Mouse (Mus musculus): ENCODE measurements around the gene Slc7a1. TPM values are rescaled to one million over a fixed set of nuclear protein-coding genes. Genes with fewer than 3 reads are reported as not detected.

Slc7a1 gene
- total and polyA plus RNA-seq, 3 experiments = 64.1 to 133 (median 80.9) TPM

DNA sequence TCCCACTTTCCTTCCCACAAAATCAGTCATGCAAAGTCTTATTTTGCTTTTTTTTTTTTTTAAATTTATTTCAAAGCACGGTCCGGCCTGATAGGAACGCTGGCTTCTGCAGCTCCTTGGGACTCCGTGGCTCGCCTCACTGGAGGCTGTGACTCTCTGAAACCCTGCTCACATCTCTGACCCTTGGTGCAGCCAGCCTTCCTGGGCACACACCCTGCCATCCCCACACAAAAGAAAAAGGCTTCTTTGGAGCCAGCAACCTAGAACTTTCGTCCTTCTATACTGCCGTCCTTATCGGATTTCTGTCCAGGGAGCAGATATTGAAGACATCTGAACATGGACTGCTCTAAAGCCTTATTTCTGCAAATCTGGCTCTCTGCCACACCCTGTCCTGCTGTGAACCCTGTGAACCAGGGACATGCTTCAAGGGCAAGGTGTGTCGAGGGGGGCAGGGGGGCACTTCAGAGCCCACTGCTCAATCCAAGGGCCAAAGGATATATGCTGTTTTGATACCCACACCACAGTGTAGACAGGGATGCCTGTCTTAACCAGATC is 15.1 kb downstream of the Slc7a1 start:
- H3K4me1 ChIP-seq (ENCODE audit: control insufficient read depth in 1 of 2, insufficient read depth in 2 of 2, low read length in 2 of 2) = peaks cover 31 to 63% of the 10 kb centered on the region in 2 experiments
- no peaks in the 10 kb centered on the region for H3K9me3 ChIP-seq (replicated peaks; ENCODE audit: insufficient read depth, low read length)
- no peak overlapping the region for H3K4me3 ChIP-seq (ENCODE audit: control insufficient read depth in 1 of 2, insufficient read depth in 1 of 2, low read depth in 2 of 2, low read length in 2 of 2)
- H3K27me3 ChIP-seq (ENCODE audit: control insufficient read depth in 1 of 2, insufficient read depth in 2 of 2, low read length in 2 of 2) = no peaks in the 10 kb centered on the region
- H3K79me2 ChIP-seq (ENCODE audit: control insufficient read depth, insufficient read depth, low read length, poor library complexity) = peaks cover 66% of the 10 kb centered on the region
- no peak for DNase-seq (ENCODE audit: low read depth, low spot score)
- H3K36me3 ChIP-seq (ENCODE audit: control insufficient read depth in 1 of 2, insufficient read depth in 2 of 2, low read length in 2 of 2) = peaks cover 27 to 76% of the 10 kb centered on the region in 2 experiments
- H3K27ac ChIP-seq (ENCODE audit: control insufficient read depth, low read depth, low read length) = no peak overlapping the region
- TF ChIP-seq NELFE (IDR thresholded peaks at IDR 0.05; ENCODE audit: low read depth, low read length) (no peak), CHD2 (IDR thresholded peaks at IDR 0.05; ENCODE audit: low read length) (no peak), RCOR1 (IDR thresholded peaks at IDR 0.05; ENCODE audit: low read depth, low read length) (no peak), NRF1 (IDR thresholded peaks at IDR 0.05; ENCODE audit: insufficient read depth, low read depth, low read length, poor library complexity, severe bottlenecking) (no peak), MEF2A (IDR thresholded peaks at IDR 0.05; ENCODE audit: extremely low read depth, insufficient replicate concordance, low read depth, low read length, poor library complexity, severe bottlenecking) (no peak), MAZ (IDR thresholded peaks at IDR 0.05; ENCODE audit: low read depth, low read length) (no peak), UBTF (IDR thresholded peaks at IDR 0.05; ENCODE audit: borderline replicate concordance, insufficient read depth, low read depth, low read length) (no peak), CTCF (IDR thresholded peaks at IDR 0.05 in 2 of 3, conservative IDR thresholded peaks at IDR 0.05 in 1 of 3; ENCODE audit: control insufficient read depth in 1 of 3, insufficient read depth in 1 of 3, low read depth in 2 of 3, low read length in 3 of 3, poor library complexity in 1 of 3, severe bottlenecking in 1 of 3) (no peak), RAD21 (IDR thresholded peaks at IDR 0.05; ENCODE audit: low read depth, low read length) (no peak), MXI1 (IDR thresholded peaks at IDR 0.05; ENCODE audit: low read depth, low read length) (no peak), MYB (IDR thresholded peaks at IDR 0.05; ENCODE audit: low read depth, low read length) (no peak), GATA1 (IDR thresholded peaks at IDR 0.05; ENCODE audit: low read depth, low read length) (no peak), ZNF384 (IDR thresholded peaks at IDR 0.05; ENCODE audit: low read depth, low read length) (no peak), MYC (IDR thresholded peaks at IDR 0.05; ENCODE audit: low read depth, low read length) (no peak), GABPA (IDR thresholded peaks at IDR 0.05; ENCODE audit: low read depth, low read length) (no peak), MAFK (IDR thresholded peaks at IDR 0.05; ENCODE audit: borderline replicate concordance, low read depth, low read length) (no peak), POLR2AphosphoS5 (IDR thresholded peaks at IDR 0.05; ENCODE audit: borderline replicate concordance, low read depth, low read length) (no peak), TAL1 (IDR thresholded peaks at IDR 0.05; ENCODE audit: low read length) (no peak)
- H3K9ac ChIP-seq (ENCODE audit: control insufficient read depth, low read depth, low read length, poor library complexity, severe bottlenecking) = no peak overlapping the region

DNA sequence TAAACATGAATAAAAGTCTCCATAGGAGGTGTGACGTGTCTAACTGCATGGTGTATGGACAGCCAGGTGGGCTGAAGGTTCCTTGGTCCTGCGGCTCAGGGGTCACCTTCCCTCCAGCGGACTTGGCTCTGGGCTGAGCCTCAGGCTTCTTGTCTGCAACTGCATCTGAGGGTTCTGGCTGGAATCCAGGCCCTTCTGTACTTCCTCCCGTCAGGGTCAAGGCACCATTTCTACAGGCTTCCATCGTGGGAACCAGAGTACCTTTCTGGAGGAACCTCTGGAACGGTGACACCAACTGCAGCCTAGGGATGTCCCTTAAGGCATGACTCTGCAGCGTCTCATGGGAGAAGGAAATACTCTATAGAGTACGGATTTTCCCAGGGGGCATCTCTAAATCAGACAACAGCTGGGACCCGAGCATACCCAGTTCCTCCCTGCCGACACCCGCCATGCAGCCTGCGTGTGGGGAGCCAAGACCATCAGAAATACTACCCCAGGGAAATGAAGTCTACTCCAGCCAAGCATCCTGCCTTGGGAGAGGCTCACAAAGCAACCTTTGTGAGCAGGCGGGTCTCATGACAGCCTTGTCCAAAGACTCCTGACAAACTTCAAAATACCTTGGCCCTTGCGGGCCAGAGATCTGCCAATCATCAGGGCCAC is 15.7 kb downstream of the Slc7a1 start:
- no peak overlapping the region for H3K4me3 ChIP-seq (ENCODE audit: control insufficient read depth in 1 of 2, insufficient read depth in 1 of 2, low read depth in 2 of 2, low read length in 2 of 2)
- no peak overlapping the region for H3K9ac ChIP-seq (ENCODE audit: control insufficient read depth, low read depth, low read length, poor library complexity, severe bottlenecking)
- DNase-seq (ENCODE audit: low read depth, low spot score) = peak; percentile 63
- H3K79me2 ChIP-seq (ENCODE audit: control insufficient read depth, insufficient read depth, low read length, poor library complexity) = peaks cover 66% of the 10 kb centered on the region
- peaks cover 27 to 75% of the 10 kb centered on the region in 2 experiments for H3K36me3 ChIP-seq (ENCODE audit: control insufficient read depth in 1 of 2, insufficient read depth in 2 of 2, low read length in 2 of 2)
- no peak overlapping the region for H3K27ac ChIP-seq (ENCODE audit: control insufficient read depth, low read depth, low read length)
- peaks cover 29 to 62% of the 10 kb centered on the region in 2 experiments for H3K4me1 ChIP-seq (ENCODE audit: control insufficient read depth in 1 of 2, insufficient read depth in 2 of 2, low read length in 2 of 2)
- no peaks in the 10 kb centered on the region for H3K9me3 ChIP-seq (replicated peaks; ENCODE audit: insufficient read depth, low read length)
- no peaks in the 10 kb centered on the region for H3K27me3 ChIP-seq (ENCODE audit: control insufficient read depth in 1 of 2, insufficient read depth in 2 of 2, low read length in 2 of 2)
- TF ChIP-seq E2F4 (IDR thresholded peaks at IDR 0.05; ENCODE audit: borderline replicate concordance, low read depth, low read length) (0 out of 2 replicates have a peak, but pooled peaks have one; percentile 19), JUND (IDR thresholded peaks at IDR 0.05; ENCODE audit: low read depth, low read length) (no peak), USF2 (IDR thresholded peaks at IDR 0.05; ENCODE audit: borderline replicate concordance in 1 of 2, insufficient read depth in 1 of 2, low read depth in 1 of 2, low read length in 2 of 2) (no peak), RAD21 (IDR thresholded peaks at IDR 0.05; ENCODE audit: low read depth, low read length) (no peak), CHD2 (IDR thresholded peaks at IDR 0.05; ENCODE audit: low read length) (no peak), ZKSCAN1 (IDR thresholded peaks at IDR 0.05; ENCODE audit: low read depth, low read length) (no peak), POLR2A (IDR thresholded peaks at IDR 0.05; ENCODE audit: control insufficient read depth in 1 of 2, insufficient read depth in 1 of 2, low read depth in 1 of 2, low read length in 2 of 2, poor library complexity in 1 of 2) (no peak), RCOR1 (IDR thresholded peaks at IDR 0.05; ENCODE audit: low read depth, low read length) (peak; percentile 4; the same call in 1 of the 2 replicates), MXI1 (IDR thresholded peaks at IDR 0.05; ENCODE audit: low read depth, low read length) (peak; percentile 47), CHD1 (IDR thresholded peaks at IDR 0.05; ENCODE audit: low read depth, low read length) (no peak), UBTF (IDR thresholded peaks at IDR 0.05; ENCODE audit: borderline replicate concordance, insufficient read depth, low read depth, low read length) (no peak), TBP (IDR thresholded peaks at IDR 0.05; ENCODE audit: low read depth, low read length) (no peak), TCF12 (IDR thresholded peaks at IDR 0.05; ENCODE audit: low read depth, low read length) (0 out of 2 replicates have a peak, but pooled peaks have one; percentile 25), MAZ (IDR thresholded peaks at IDR 0.05; ENCODE audit: low read depth, low read length) (no peak), USF1 (IDR thresholded peaks at IDR 0.05; ENCODE audit: low read depth, low read length) (no peak), NRF1 (IDR thresholded peaks at IDR 0.05; ENCODE audit: insufficient read depth, low read depth, low read length, poor library complexity, severe bottlenecking) (no peak), POLR2AphosphoS2 (IDR thresholded peaks at IDR 0.05; ENCODE audit: low read length) (no peak)

Measured in MEL (cell line).